Mouse (Mus musculus) limb, embryonic 10.5 days (tissue): Measurements from ENCODE around the gene Cenpu. TPM values are rescaled to one million over a fixed set of nuclear protein-coding genes. Genes with fewer than 3 reads are reported as not detected.

Experiments
- DNase-seq: peaks from one replicate; pipeline ENCODE4 v3.0.0-alpha.2; 2017; ENCODE audit warnings: low spot score
- H3K27ac ChIP-seq: fragments of 300-500 bp; sonication (generic); 2 replicates; pipeline ENCODE4 v1.5.1; 2016; ENCODE audit warnings: mild to moderate bottlenecking
- H3K27me3 ChIP-seq: fragments of 300-500 bp; sonication (generic); 2 replicates; pipeline ENCODE4 v1.6.1; 2016; ENCODE audit warnings: low read depth, mild to moderate bottlenecking; ENCODE audit not compliant: poor library complexity, severe bottlenecking
- H3K36me3 ChIP-seq: fragments of 300-500 bp; sonication (generic); 2 replicates; pipeline ENCODE4 v1.6.1; 2016; ENCODE audit warnings: mild to moderate bottlenecking, moderate library complexity
- H3K4me1 ChIP-seq: fragments of 300-500 bp; sonication (generic); 2 replicates; pipeline ENCODE4 v1.6.1; 2016
- H3K4me3 ChIP-seq: fragments of 300-500 bp; sonication (generic); 2 replicates; pipeline ENCODE4 v1.5.1; 2016; ENCODE audit warnings: mild to moderate bottlenecking, moderate library complexity
- H3K9me3 ChIP-seq: fragments of 300-500 bp; sonication (generic); replicated peaks from 2 replicates; pipeline ENCODE4 v1.6.1; 2016; ENCODE audit warnings: mild to moderate bottlenecking
- WGBS: fragments of 180-500 bp; shearing (Covaris S2); methylation state at CpG from one replicate; pipeline ENCODE4 v1.1.7; 2016; 5-methylcytosine and 5-hydroxymethylcytosine counted together
- polyA plus RNA-seq: library from polyadenylated mRNA; unstranded; fragments of >200 nt; fragmentation: Nextera tagmentation; extraction: Ambion mirVana; gene quantifications from 2 replicates; pipeline ENCODE4 v1.2.1, GENCODE M21; 2016

The Cenpu gene
- polyA plus RNA-seq, 1 experiment from 2014 or later: 26.5 TPM

DNA sequence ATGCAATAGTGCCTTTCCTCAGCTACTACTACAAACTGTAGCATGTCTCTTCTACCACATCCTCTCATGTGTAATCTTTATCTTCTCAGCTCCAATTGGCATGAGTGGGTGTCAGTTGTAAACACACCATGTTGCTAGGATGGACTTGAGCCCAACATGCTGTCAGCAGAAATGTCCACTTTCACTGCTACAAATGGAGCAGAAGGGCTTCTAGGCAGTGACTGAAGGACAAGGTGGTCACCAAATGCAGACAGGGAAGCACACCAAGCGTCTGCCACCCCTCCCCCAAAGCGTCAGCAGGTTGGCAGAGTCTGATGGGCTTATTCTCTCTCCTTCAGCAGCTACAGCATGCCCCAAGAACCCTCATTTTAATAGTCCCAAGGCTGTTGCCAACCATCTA lies 41.9 kb downstream of the Cenpu start:
- H3K36me3 ChIP-seq: peaks cover 10% of the 10 kb centered on the region; the same call in 1 of the 2 replicates
- H3K27me3 ChIP-seq: no peaks in the 10 kb centered on the region
- H3K27ac ChIP-seq: no peak overlapping the region
- no peaks in the 10 kb centered on the region for H3K4me1 ChIP-seq
- no peak overlapping the region for H3K4me3 ChIP-seq
- no peak for DNase-seq
- no peaks in the 10 kb centered on the region for H3K9me3 ChIP-seq
- WGBS: 85% methylated on average over 2 of the region's 2 CpGs

DNA sequence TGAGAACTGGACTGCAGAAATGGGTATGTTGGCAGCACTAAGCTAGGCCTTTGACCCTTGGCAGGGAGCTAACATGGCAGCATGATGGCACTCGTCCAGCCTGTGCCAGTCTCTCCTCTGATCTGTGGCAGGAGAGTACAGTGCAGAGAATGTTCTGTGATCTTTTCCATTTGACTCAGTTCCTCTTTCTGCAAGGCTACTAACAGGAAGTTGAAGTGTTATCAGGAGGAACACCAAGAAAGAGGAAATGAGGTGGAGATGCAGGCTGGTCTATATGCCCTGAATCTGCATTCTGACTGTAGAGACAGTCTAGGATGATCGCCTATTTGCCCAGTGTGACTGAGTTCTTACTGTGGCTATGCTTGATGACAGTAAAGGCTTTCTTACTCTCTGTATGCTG lies 43.8 kb downstream of the Cenpu start:
- Histone ChIP-seq H3K27me3 (no peaks in the 10 kb centered on the region), H3K4me1 (no peaks in the 10 kb centered on the region), H3K9me3 (no peaks in the 10 kb centered on the region), H3K27ac (no peak overlapping the region), H3K4me3 (no peak overlapping the region), H3K36me3 (peaks cover 10% of the 10 kb centered on the region; the same call in 1 of the 2 replicates)
- no peak for DNase-seq
- WGBS: 90% methylated on average over 2 of the region's 2 CpGs

DNA sequence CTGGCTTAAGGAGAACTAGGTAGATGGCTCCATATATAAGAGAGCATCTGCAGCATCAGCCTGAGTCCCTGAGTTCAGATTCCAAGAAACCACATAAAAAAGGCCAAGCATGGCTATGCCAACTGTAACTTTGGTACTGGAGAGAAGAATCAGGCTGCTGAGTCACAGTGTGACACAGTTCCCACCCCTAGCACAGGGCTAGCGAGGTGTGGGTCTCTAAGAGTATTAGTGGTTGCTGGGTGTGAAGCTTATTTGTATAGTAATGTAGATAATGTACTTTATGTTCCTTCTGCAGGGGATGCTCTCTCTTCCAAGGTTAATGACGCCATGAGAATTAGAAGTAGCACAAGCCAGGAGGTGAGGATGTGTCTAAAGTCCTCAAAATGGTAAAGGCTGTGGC lies 44.7 kb downstream of the Cenpu start:
- DNase-seq: no peak
- Histone ChIP-seq H3K27me3 (no peaks in the 10 kb centered on the region), H3K36me3 (peaks cover 10% of the 10 kb centered on the region; the same call in 1 of the 2 replicates), H3K27ac (no peak overlapping the region), H3K4me3 (no peak overlapping the region), H3K9me3 (no peaks in the 10 kb centered on the region), H3K4me1 (peaks cover 8% of the 10 kb centered on the region)
- 91% methylated on average over 2 of the region's 2 CpGs for WGBS

DNA sequence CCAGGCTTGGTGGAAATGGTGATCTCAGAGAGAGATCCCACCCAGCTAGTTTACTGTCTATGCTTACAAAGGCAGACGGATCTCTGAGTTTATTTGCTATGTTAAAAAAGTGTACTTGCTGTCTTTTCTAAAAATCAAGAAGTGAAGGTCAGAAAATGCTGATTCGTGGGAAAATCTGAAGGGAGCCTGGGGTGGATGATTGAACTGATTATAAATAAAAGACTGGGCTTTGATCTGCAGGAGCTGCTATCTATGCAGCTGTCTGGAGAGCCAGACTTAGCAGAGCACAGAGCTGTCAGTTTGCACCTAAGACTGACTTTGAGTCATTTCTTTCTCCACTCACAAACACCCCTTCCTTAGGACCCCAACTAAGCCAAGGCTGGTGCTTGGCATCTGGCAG lies 45.6 kb downstream of the Cenpu start:
- no peaks in the 10 kb centered on the region for H3K9me3 ChIP-seq
- DNase-seq: no peak
- H3K27ac ChIP-seq: no peak overlapping the region
- peaks cover 10% of the 10 kb centered on the region; the same call in 1 of the 2 replicates for H3K36me3 ChIP-seq
- no peaks in the 10 kb centered on the region for H3K27me3 ChIP-seq
- 86% methylated on average over 2 of the region's 2 CpGs for WGBS
- peaks cover 10% of the 10 kb centered on the region for H3K4me1 ChIP-seq
- H3K4me3 ChIP-seq: no peak overlapping the region

DNA sequence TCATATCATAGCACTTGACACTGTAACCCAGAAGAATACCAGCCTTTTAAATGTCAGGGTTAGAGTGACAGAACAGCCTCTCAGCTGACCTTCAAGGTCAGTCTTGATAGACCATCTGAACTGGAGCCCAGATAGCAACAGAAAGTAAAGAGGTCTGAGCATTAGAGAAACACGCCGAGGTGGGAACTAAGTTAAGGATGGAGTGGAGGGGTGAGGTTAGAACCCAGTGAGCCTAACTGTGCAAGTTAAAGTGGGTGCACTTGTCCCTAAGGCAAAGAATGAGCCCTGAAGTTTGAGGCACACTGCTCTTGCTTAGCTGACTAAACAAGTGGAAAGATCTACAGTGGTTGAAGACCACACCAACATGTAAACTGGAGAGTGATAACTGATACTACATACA lies 46.3 kb downstream of the Cenpu start:
- no peak for DNase-seq
- Histone ChIP-seq H3K9me3 (no peaks in the 10 kb centered on the region), H3K4me1 (peaks cover 10% of the 10 kb centered on the region), H3K27ac (no peak overlapping the region), H3K27me3 (no peaks in the 10 kb centered on the region), H3K36me3 (peaks cover 10% of the 10 kb centered on the region; the same call in 1 of the 2 replicates), H3K4me3 (no peak overlapping the region)
- WGBS: 90% methylated on average over 2 of the region's 2 CpGs

DNA sequence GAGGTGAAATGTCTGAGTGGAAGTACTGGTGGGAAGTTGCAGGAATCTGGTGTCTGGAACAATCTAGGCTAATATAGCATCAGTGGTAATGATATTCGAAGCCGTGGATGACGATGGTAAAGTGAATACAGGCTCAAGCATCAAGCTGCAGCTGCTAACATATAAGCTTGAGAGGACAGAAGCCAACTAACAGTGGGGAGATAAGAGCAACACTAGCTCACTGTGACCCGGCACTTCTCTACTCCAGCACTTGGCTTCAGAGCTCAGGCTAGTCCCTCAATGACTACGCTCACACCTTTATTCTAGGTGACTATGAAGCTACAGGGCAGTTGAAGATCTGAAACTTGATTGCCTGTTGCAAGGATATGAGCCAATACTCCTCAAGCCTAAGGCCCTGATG lies 46.9 kb downstream of the Cenpu start:
- Histone ChIP-seq H3K27ac (no peak overlapping the region), H3K4me1 (peaks cover 10% of the 10 kb centered on the region), H3K27me3 (no peaks in the 10 kb centered on the region), H3K4me3 (no peak overlapping the region), H3K36me3 (peaks cover 10% of the 10 kb centered on the region; the same call in 1 of the 2 replicates), H3K9me3 (no peaks in the 10 kb centered on the region)
- WGBS: 94% methylated on average over 5 of the region's 5 CpGs
- no peak for DNase-seq

DNA sequence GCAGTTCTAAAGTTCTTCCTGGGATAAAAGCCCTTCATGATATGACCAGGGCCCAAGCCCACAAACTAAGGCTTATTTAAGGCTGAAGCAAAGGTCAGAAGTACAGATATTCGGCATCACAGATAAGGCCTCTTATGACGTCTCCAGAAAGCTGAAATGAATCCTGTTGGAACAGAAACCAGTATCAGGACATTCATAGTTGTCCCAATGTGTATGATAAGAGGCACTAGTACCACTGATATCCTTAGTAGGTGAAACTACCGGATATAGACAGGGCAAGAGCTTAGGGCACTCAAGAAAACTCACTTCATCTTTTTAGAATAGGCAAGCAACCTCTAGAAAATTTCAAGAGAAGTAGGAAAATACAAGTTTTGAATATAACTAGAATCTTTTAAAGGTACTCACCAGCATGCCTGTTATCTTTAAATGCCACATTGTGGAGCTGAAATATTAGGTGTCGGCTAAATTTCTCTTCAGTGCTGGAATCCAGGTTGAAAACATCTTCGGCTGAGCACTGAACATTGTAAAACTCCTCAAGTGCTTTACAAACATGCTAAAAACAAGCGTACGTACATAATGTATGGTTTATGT lies 47.6 kb downstream of the Cenpu start:
- Histone ChIP-seq H3K4me1 (peaks cover 10% of the 10 kb centered on the region), H3K36me3 (peaks cover 10% of the 10 kb centered on the region; the same call in 1 of the 2 replicates)
- WGBS: 93% methylated on average over 7 of the region's 7 CpGs

DNA sequence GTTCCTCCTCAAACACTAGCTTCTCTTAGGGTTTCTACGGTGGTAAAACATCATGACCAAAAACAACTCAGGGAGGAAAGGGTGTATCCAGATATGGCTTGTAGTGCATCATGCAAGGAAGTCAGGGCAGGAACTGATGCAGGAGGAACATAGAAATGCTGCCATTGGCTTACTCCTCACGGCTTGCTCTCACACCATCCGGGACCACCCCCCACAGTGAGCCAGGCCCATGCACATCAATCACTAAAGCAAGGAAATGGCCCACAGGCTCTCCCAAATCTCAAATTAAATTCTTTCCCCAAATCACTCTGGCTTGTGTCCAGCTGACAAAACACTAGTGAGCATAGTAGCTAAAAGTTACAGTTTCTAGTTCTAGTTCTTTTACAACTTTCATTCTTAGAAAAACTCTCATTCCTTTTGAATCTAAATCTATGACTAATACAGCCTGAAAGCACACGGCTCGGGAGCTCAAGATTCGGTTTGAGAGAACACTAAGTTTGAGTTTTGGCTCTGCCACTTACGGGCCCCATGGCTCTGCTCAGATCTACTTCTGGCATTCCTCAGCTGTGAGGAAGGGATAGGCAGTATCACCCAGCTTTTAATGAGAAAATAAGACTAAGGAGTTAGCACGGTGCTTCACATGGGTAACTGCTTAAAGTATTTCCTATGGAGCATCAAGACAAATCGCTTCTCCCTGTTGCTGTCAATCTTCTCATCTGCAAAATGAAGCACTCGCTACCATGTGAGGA lies 49.3 kb downstream of the Cenpu start:
- H3K4me3 ChIP-seq: no peak overlapping the region
- H3K27ac ChIP-seq: no peak overlapping the region
- WGBS: 59% methylated on average over 10 of the region's 10 CpGs
- peaks cover 16% of the 10 kb centered on the region; the same call in 1 of the 2 replicates for H3K36me3 ChIP-seq
- no peaks in the 10 kb centered on the region for H3K9me3 ChIP-seq
- peak; percentile 49 for DNase-seq
- no peaks in the 10 kb centered on the region for H3K27me3 ChIP-seq
- peaks cover 10% of the 10 kb centered on the region for H3K4me1 ChIP-seq

More for the DNA sequence above, 47.6 kb downstream of the Cenpu start:
- Histone ChIP-seq H3K9me3 (no peaks in the 10 kb centered on the region), H3K27ac (no peak overlapping the region), H3K4me3 (no peak overlapping the region), H3K27me3 (no peaks in the 10 kb centered on the region)
- DNase-seq: no peak

DNA sequence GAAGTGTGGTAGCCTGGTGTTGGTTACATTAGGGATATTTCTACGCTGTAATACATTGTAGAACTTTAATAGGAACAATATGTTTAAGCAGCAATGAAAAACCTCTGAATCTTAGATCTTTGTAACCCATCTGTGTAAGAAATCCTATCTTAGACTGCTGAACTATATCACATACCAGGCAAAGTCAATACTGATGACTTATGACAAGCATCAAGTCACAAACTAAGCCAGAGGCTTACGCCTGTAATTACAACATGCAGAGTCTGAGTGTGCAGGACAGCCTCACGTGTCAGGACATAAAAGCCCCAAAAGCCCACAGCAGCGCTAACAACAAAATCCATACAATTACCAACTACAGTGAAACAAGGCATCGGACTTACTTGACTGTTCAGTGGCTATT lies 51.8 kb downstream of the Cenpu start:
- peaks cover 16% of the 10 kb centered on the region; the same call in 1 of the 2 replicates for H3K36me3 ChIP-seq
- DNase-seq: no peak
- WGBS: 75% methylated on average over 5 of the region's 5 CpGs
- H3K4me1 ChIP-seq: peaks cover 10% of the 10 kb centered on the region
- H3K4me3 ChIP-seq: no peak overlapping the region
- H3K9me3 ChIP-seq: no peaks in the 10 kb centered on the region
- H3K27ac ChIP-seq: no peak overlapping the region
- H3K27me3 ChIP-seq: no peaks in the 10 kb centered on the region

DNA sequence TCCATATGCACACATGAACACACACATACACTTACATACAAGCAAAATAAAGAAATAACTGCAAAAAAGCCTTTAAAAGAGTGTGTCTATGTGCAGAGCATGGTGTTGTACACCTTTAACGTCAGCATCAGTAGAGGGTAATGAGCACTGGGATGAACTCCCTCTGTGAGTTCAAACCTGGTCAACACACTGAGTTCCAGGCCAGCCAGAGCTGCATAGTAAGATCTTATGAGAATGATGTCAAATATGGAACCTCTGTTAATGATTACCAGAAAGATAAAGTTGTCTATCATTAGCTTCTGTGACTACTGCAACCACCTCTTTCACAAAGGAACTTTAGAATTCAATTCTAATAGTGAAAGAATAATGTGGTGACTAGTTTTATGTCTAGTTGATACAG lies 55.1 kb downstream of the Cenpu start:
- H3K27ac ChIP-seq: no peak overlapping the region
- WGBS: 74% methylated on average over 1 of the region's 1 CpGs
- H3K36me3 ChIP-seq: peaks cover 16% of the 10 kb centered on the region; the same call in 1 of the 2 replicates
- no peak for DNase-seq
- no peak overlapping the region for H3K4me3 ChIP-seq
- H3K9me3 ChIP-seq: no peaks in the 10 kb centered on the region
- H3K27me3 ChIP-seq: no peaks in the 10 kb centered on the region
- no peaks in the 10 kb centered on the region for H3K4me1 ChIP-seq

DNA sequence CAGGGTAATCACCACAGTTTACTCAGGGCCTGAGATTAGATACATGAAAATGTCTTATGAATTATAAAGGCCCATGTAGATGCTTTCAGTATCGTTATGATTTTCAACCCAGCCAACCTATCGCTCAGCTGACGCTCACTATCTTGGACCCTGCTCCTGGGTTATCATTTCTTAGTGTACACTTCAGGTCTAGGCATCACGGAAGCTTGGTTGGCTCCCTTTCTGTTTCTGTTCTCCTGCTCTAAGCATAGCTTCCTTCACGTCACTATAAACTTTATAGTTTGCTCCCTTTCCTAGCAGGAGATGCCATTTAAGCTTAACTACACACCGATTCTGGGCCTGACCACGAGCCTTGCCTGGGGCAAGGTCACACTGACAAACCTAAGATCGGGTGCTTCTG lies 59.7 kb downstream of the Cenpu start:
- Histone ChIP-seq H3K27me3 (no peaks in the 10 kb centered on the region), H3K4me1 (peaks cover 14% of the 10 kb centered on the region), H3K9me3 (no peaks in the 10 kb centered on the region), H3K27ac (no peak overlapping the region), H3K36me3 (peaks cover 9% of the 10 kb centered on the region; the same call in 1 of the 2 replicates), H3K4me3 (no peak overlapping the region)
- no peak for DNase-seq
- WGBS: 84% methylated on average over 8 of the region's 8 CpGs

DNA sequence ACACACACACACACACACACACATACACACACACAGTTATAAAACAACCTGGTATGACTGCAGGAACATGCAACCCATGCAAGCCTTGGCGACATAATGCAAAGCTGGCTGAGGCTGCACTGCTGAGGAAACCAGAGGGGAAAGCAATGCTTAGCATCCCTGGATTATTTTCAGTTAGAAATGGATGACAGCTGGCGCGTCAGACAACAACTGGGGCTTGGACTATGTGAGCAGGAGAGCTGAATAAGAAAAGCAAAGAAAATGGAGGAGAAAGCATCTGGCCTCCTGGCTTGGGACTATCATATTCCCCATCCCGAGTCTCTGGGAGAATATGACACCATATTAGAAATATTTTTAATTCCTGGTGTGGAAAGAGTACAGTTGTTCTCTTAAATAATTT lies 61.1 kb downstream of the Cenpu start:
- no peaks in the 10 kb centered on the region for H3K9me3 ChIP-seq

DNA sequence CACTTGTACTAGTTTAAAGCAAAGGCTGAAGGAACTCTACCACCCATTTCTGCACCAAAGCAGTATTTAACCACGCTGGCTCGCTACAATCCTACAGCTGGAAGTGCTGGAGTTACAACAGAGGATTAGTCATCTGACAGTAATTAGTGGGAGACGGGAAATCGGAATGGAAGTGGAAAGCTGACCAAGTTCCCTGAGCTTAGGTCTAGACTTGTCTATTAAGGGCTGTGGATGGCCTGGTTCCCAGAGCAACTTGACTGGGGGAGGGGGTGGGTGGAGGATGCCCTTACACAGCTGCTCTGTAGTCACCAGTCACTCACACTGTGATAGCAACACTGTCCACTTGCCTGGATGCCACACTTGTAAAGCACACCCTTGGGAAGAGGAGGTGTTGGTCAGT lies 61.5 kb downstream of the Cenpu start:
- no peak for DNase-seq
- Histone ChIP-seq H3K27me3 (no peaks in the 10 kb centered on the region), H3K4me1 (peaks cover 19% of the 10 kb centered on the region), H3K4me3 (no peak overlapping the region), H3K27ac (0 out of 2 replicates have a peak overlapping the region, but pooled peaks have one; percentile 14), H3K9me3 (no peaks in the 10 kb centered on the region), H3K36me3 (peaks cover 6% of the 10 kb centered on the region; the same call in 1 of the 2 replicates)
- WGBS: 28% methylated on average over 4 of the region's 4 CpGs

More for the DNA sequence above, 61.1 kb downstream of the Cenpu start:
- Histone ChIP-seq H3K4me3 (no peak overlapping the region), H3K27ac (no peak overlapping the region), H3K4me1 (peaks cover 17% of the 10 kb centered on the region), H3K36me3 (peaks cover 6% of the 10 kb centered on the region; the same call in 1 of the 2 replicates), H3K27me3 (no peaks in the 10 kb centered on the region)
- DNase-seq: no peak
- whole genome bisulfite sequencing: 87% methylated on average over 4 of the region's 4 CpGs
